Mouse (Mus musculus) intestine, postnatal 0 days (tissue): Measurements from ENCODE around the gene Ube2v1. TPM values are rescaled to one million over a fixed set of nuclear protein-coding genes. Genes with fewer than 3 reads are reported as not detected.

ENCODE experiments used
- ATAC-seq: fragments of 200-750 bp; cut with Nextera tagmentation; 2 replicates; pipeline ENCODE4 v1.8.0; 2017; ENCODE audit warnings: mild to moderate bottlenecking, moderate TSS enrichment, moderate library complexity
- H3K27ac ChIP-seq: fragments of 300-500 bp; sonication (generic); 2 replicates; pipeline ENCODE4 v1.5.1; 2014; ENCODE audit warnings: mild to moderate bottlenecking, low read depth, low read length, moderate library complexity
- H3K27me3 ChIP-seq: fragments of 300-500 bp; sonication (generic); replicated peaks from 2 replicates; pipeline ENCODE4 v1.6.1; 2014; ENCODE audit warnings: low read length, mixed read lengths; ENCODE audit not compliant: control insufficient read depth, insufficient read depth
- H3K36me3 ChIP-seq: fragments of 300-500 bp; sonication (generic); 2 replicates; pipeline ENCODE4 v1.6.1; 2014; ENCODE audit warnings: mild to moderate bottlenecking, moderate library complexity; ENCODE audit not compliant: control insufficient read depth, insufficient read depth
- H3K4me1 ChIP-seq: fragments of 300-500 bp; sonication (generic); replicated peaks from 2 replicates; pipeline ENCODE4 v1.6.1; 2014; ENCODE audit warnings: antibody characterized with exemption, low read length, mixed read lengths; ENCODE audit not compliant: control insufficient read depth, insufficient read depth
- H3K4me2 ChIP-seq: fragments of 300-500 bp; sonication (generic); replicated peaks from 2 replicates; pipeline ENCODE4 v1.6.1; 2014; ENCODE audit warnings: low read depth, mild to moderate bottlenecking, moderate library complexity
- H3K4me3 ChIP-seq: fragments of 300-500 bp; sonication (generic); 2 replicates; pipeline ENCODE4 v1.5.1; 2014; ENCODE audit warnings: low read depth, low read length
- H3K9ac ChIP-seq: fragments of 300-500 bp; sonication (generic); 2 replicates; pipeline ENCODE4 v1.6.1; 2014; ENCODE audit warnings: mild to moderate bottlenecking, low read depth, low read length
- H3K9me3 ChIP-seq: fragments of 300-500 bp; sonication (generic); 2 replicates; pipeline ENCODE4 v1.6.1; 2016; ENCODE audit warnings: mixed run types; ENCODE audit not compliant: control insufficient read depth
- CTCF ChIP-seq: sonication (generic); IDR thresholded peaks from 2 replicates; pipeline ENCODE4 v1.5.1; 2016; ENCODE audit warnings: low read depth, mild to moderate bottlenecking, control low read depth, antibody characterized with exemption, moderate library complexity
- WGBS: fragments of 180-500 bp; shearing (Covaris S2); extraction: QIAGEN DNeasy Blood & Tissue Kit; methylation state at CpG from one replicate; pipeline ENCODE4 v1.1.7; 2014; 5-methylcytosine and 5-hydroxymethylcytosine counted together
- polyA plus RNA-seq: library from polyadenylated mRNA; unstranded; fragments of >200 nt; fragmentation: Nextera tagmentation; extraction: Ambion mirVana; gene quantifications from 2 replicates; pipeline ENCODE4 v1.2.1, GENCODE M21; 2015

Gene Ube2v1
- polyA plus RNA-seq, 1 experiment from 2014 or later: 173 TPM

DNA sequence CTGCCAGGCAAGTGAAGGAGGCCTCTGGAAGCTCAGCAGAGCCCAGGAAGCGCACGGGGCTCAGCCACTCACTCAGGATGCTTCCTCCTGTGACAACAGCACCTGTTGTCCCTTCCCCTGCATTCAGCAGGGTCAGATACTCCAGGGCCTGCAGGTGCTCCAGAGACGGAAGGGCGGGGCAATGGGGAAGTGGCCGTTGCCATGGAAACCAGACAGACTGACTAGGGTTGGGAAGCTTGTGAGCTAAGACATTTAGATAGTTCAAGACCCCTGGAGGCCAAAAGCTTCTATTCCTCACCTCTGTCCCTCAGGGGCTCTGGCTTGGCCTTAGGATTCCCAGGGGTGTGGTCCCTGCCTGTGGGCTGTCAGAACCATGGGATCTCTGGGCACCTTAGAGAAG lies 53.4 kb downstream of the Ube2v1 start:
- no peak overlapping the region for H3K4me3 ChIP-seq
- H3K9me3 ChIP-seq: no peaks in the 10 kb centered on the region
- 38% methylated on average over 5 of the region's 5 CpGs for WGBS
- no peak overlapping the region for H3K9ac ChIP-seq
- no peak for TF ChIP-seq CTCF
- H3K27me3 ChIP-seq: no peaks in the 10 kb centered on the region
- H3K36me3 ChIP-seq: no peaks in the 10 kb centered on the region
- peak; percentile 44; the same call in 1 of the 2 replicates for ATAC-seq
- H3K4me1 ChIP-seq: no peaks in the 10 kb centered on the region
- H3K27ac ChIP-seq: no peak overlapping the region
- no peak overlapping the region for H3K4me2 ChIP-seq

DNA sequence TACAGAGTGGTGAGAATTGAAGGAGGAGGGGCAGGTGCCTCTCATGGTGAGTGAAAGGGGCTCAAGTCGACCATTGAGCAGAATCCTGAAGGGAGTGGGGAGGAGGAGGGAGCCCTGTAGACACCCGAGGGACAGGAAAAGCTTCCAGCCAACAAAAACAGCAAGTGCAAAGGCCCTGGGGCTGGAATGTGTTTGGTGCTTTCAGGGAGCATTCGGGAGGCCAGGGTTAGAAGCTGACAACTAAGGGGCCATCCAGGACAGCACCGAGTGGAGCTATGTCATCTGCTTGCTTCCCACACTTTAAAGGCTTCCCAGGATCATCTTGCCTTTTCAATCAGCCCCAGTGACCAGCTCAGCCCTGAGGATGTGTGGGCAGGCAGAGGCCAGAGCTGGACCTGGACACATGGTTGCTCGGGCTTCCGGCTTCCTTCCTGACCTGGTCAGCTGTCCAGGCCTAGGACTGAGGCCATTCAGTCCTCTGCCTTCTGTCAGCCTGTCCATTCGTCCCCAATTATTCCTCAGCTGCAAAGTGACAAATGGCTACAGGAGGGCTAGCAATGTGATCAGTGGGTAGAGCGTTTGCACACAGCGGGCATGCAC lies 54.6 kb downstream of the Ube2v1 start:
- Histone ChIP-seq H3K9ac (no peak overlapping the region), H3K4me2 (no peak overlapping the region), H3K27ac (no peak overlapping the region), H3K36me3 (no peaks in the 10 kb centered on the region), H3K9me3 (no peaks in the 10 kb centered on the region), H3K4me1 (no peaks in the 10 kb centered on the region), H3K4me3 (no peak overlapping the region), H3K27me3 (no peaks in the 10 kb centered on the region)
- WGBS: 70% methylated on average over 9 of the region's 9 CpGs
- TF ChIP-seq CTCF: no peak
- ATAC-seq: no peak

DNA sequence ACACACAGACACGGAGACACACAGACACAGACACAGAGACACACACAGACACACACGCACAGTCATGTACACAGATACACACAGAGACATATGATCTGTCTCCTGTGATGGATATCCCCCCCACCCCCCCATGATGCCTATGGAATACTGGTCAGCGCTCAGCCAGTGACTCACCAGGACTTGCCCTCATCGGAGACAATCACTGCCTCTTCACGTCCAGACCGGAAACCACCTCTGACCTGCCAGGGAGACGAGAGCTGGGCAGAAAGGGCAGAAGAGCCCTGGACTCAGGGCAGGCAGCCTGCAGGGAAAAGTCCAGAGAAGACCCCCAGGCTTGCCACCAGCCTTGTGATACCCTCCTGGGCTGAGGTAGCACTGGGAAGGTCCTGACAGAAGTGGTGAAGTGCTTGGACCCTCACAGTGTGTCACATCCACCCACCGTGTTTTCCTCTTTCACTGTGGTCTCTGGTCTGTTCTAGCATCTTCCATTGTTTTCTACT lies 55.7 kb downstream of the Ube2v1 start:
- no peak overlapping the region for H3K9ac ChIP-seq
- no peak overlapping the region for H3K4me3 ChIP-seq
- no peak for ATAC-seq

DNA sequence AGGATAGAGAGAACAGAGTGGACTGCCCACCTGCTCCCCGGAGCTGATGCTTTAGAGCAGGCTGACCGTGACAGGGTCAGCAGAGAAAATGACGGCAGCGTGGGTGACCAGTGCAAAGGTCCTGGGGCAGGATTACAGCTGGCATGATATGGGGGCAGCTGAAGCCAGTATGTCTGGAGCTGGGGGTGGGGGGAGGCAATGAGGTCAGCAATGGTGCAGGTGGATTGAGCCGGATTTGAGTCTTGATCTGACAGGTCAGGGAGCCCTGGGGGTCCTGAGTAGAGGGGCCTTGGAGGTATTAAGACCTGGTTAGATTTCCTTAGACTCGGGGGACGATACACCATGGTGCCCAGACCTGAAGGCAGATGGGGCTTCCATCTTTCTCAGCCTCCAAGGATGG lies 56.3 kb downstream of the Ube2v1 start:
- H3K4me3 ChIP-seq: no peak overlapping the region
- WGBS: 87% methylated on average over 7 of the region's 7 CpGs
- no peak for ATAC-seq
- H3K9me3 ChIP-seq: no peaks in the 10 kb centered on the region
- H3K4me2 ChIP-seq: no peak overlapping the region
- no peak overlapping the region for H3K27ac ChIP-seq
- H3K9ac ChIP-seq: no peak overlapping the region
- H3K36me3 ChIP-seq: no peaks in the 10 kb centered on the region
- H3K27me3 ChIP-seq: no peaks in the 10 kb centered on the region
- no peaks in the 10 kb centered on the region for H3K4me1 ChIP-seq
- TF ChIP-seq CTCF: no peak

More for the DNA sequence above, 55.7 kb downstream of the Ube2v1 start:
- H3K27ac ChIP-seq: no peak overlapping the region
- H3K36me3 ChIP-seq: no peaks in the 10 kb centered on the region
- TF ChIP-seq CTCF: no peak
- H3K4me1 ChIP-seq: no peaks in the 10 kb centered on the region
- no peaks in the 10 kb centered on the region for H3K27me3 ChIP-seq
- WGBS: 72% methylated on average over 8 of the region's 8 CpGs
- no peak overlapping the region for H3K4me2 ChIP-seq
- H3K9me3 ChIP-seq: no peaks in the 10 kb centered on the region

DNA sequence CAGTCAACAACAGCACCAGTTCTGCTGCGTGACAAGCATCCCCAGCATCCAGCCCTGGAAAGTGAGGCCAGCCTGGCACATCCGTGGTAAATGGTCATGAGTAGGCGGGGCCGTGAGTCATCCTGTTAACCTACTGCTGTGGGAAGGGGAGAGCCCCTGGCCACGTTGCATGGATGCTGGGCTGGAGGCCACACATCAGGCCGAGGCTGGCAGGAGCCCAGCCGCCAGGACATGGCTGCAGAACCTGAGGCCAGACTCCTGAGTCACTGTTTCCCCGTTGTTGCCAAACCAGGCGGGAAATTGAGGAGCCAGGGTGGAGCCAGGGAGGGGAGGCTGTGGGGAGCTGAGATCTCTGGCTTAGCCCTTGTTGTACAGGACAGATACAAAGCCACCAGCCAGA lies 57.1 kb downstream of the Ube2v1 start:
- Histone ChIP-seq H3K4me2 (no peak overlapping the region), H3K27me3 (no peaks in the 10 kb centered on the region), H3K4me1 (no peaks in the 10 kb centered on the region), H3K9me3 (no peaks in the 10 kb centered on the region), H3K36me3 (no peaks in the 10 kb centered on the region), H3K4me3 (no peak overlapping the region), H3K9ac (no peak overlapping the region), H3K27ac (no peak overlapping the region)
- no peak for TF ChIP-seq CTCF
- ATAC-seq: no peak
- 52% methylated on average over 9 of the region's 9 CpGs for WGBS

DNA sequence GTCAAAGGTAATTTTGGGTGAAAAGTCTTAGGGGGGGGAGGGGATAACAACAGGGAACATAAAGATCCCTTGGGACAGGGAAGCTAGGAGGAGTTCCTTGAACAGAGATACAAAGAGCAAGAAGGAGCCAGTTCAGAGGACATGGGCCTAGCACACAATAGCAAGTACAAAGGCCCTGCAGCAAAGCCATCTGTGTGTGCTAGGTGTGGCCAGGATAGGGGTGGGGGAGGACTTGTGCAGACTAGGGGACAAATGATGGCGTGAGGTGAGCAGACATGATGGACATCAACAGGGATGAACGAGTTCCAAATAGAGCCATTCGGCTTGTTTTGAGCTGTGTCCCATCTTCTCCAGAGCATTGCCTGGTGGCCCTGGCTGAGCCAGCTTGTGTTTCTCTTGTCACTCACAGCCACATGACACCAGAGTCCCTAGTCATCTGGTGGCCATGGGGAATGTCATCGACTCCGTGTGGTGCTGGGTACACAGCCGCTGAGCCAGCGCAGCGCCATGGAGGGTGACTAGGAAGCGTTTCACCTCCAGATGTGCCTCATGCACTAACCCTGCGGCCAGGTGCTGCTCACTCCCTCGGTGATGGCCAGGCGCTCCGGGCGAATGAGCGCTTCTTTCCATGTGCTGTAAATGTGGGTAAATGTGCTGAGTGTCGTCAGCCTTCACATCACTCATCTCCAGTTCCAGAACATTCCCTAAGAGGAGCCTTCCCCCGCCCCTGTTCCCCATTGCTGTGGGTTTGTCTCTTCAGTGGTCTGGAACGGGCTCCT lies 60.3 kb downstream of the Ube2v1 start:
- WGBS: 86% methylated on average over 18 of the region's 18 CpGs
- H3K27ac ChIP-seq: no peak overlapping the region

More for the DNA sequence above, 60.3 kb downstream of the Ube2v1 start:
- H3K4me1 ChIP-seq: no peaks in the 10 kb centered on the region
- H3K4me2 ChIP-seq: no peak overlapping the region
- no peak overlapping the region for H3K9ac ChIP-seq
- no peak for ATAC-seq
- no peak for TF ChIP-seq CTCF
- no peak overlapping the region for H3K4me3 ChIP-seq
- no peaks in the 10 kb centered on the region for H3K9me3 ChIP-seq
- no peaks in the 10 kb centered on the region for H3K27me3 ChIP-seq
- no peaks in the 10 kb centered on the region for H3K36me3 ChIP-seq
